Mouse (Mus musculus): ENCODE measurements at regions not wholly inside any gene's neighbourhood (a gene's known extent, or its start where the extent isn't known, plus 50 kb on each side); places are given as distances from the start of the nearest gene placed in this dataset.

- TF ChIP-seq POLR2A (IDR thresholded peaks at IDR 0.05; ENCODE audit: insufficient read depth, low read length) (no peak), CTCF (IDR thresholded peaks at IDR 0.05; ENCODE audit: low read depth, low read length) (no peak), EP300 (IDR thresholded peaks at IDR 0.05; ENCODE audit: insufficient read depth, low read depth, low read length) (no peak)
These were observed 122.8 kb upstream of the Phyhipl start for GRCm38 (mm10) chr10:70778596-70778995.

Measured in ES-Bruce4 (cell line).